ENCODE assay signal across 25 mouse cellular contexts in genomic region chr5:21388855-21389254, GRCm38 (mm10). TPM values are rescaled to one million over a fixed set of nuclear protein-coding genes. Genes with fewer than 3 reads are reported as not detected.
DNase-seq lines count a peak whose midpoint lies in the region; ATAC-seq and TF ChIP-seq lines count a peak whose summit lies in the region.
"Had no signal": no experiment of that assay in that cellular context is flagged by ENCODE, and none has a peak within 500 bp of the region (broad histone marks: within the 10 kb centered on the region; RNA-seq: fewer than 3 reads in every experiment).

No protein-coding gene starts in this region.

- dilution Hi-C loops in CH12.LX (cut with MboI; ENCODE audit: extremely low pct_ligation_motif_present, extremely low pct_unique_long_range_greater_than_20kb, low sequenced_read_pairs): no loop called here

- no peak overlapping the region for H3K4me2 ChIP-seq in limb, embryonic 11.5 days (ENCODE audit: low read depth, severe bottlenecking)
- no peak overlapping the region for H3K4me2 ChIP-seq in CH12.LX (ENCODE audit: insufficient read depth, low read depth, poor library complexity, severe bottlenecking)

- TF ChIP-seq CTCF in CH12.LX (conservative IDR thresholded peaks at IDR 0.05 in 1 of 2, IDR thresholded peaks at IDR 0.05 in 1 of 2; ENCODE audit: low read depth in 2 of 2, low read length in 2 of 2): no peak

- ATAC-seq in limb, embryonic 11.5 days (ENCODE audit: insufficient number of reproducible peaks, low FRiP score, low TSS enrichment, low read depth): no peak
- ATAC-seq: activated CD4-positive, CD25-positive, alpha-beta regulatory T cell, adult 4 months; CD4-positive, CD25-positive, alpha-beta regulatory T cell, adult 4 months; Patski had no signal

- no peaks in the 10 kb centered on the region for H3K79me2 ChIP-seq in CH12.LX (replicated peaks; ENCODE audit: control insufficient read depth, extremely low read depth, insufficient read depth, poor library complexity, severe bottlenecking)

- in situ Hi-C loops in CH12.LX (cut with MboI; ENCODE audit: low pct_ligation_motif_present, low pct_unique_long_range_greater_than_20kb, low sequenced_read_pairs): no loop called here

- no peaks in the 10 kb centered on the region for H3K9me3 ChIP-seq in limb, embryonic 11.5 days (ENCODE audit: control insufficient read depth, low read length)
- H3K9me3 ChIP-seq in limb, embryonic 10.5 days (replicated peaks): no peaks in the 10 kb centered on the region
- H3K9me3 ChIP-seq in CH12.LX (replicated peaks; ENCODE audit: low read length): no peaks in the 10 kb centered on the region
- H3K9me3 ChIP-seq: G1E had no signal

- H3K27ac ChIP-seq in limb, embryonic 11.5 days (replicated peaks; ENCODE audit: low read depth, low read length): no peak overlapping the region
- no peak overlapping the region for H3K27ac ChIP-seq in limb, embryonic 10.5 days
- no peak overlapping the region for H3K27ac ChIP-seq in CH12.LX (ENCODE audit: insufficient read depth, low read depth)

- 74% methylated on average over 4 of the region's 4 CpGs for WGBS in limb, embryonic 11.5 days
- WGBS in limb, embryonic 10.5 days: 85% methylated on average over 4 of the region's 4 CpGs

- H3K9ac ChIP-seq in limb, embryonic 11.5 days (ENCODE audit: low read length): no peak overlapping the region
- H3K9ac ChIP-seq in CH12.LX (ENCODE audit: insufficient read depth, low read depth): no peak overlapping the region

- peak; percentile 12 for DNase-seq in limb, embryonic 11.5 days (ENCODE audit: low spot score)
- no peak for DNase-seq in limb, embryonic 10.5 days (ENCODE audit: low spot score)
- DNase-seq in 416B (ENCODE audit: low read depth): peak; percentile 29
- DNase-seq in CH12.LX (ENCODE audit: extremely low read depth): peak; percentile 45
- DNase-seq in thymus, postnatal 4 days: no peak
- DNase-seq in right cerebral cortex, postnatal 36 days (ENCODE audit: low spot score in 2 of 2): no peak
- DNase-seq: adrenal gland, adult 2 months; adrenal gland, adult 8-10 months; adrenal gland, postnatal 10 days; adrenal gland, postnatal 14 days; adrenal gland, postnatal 25 days; adrenal gland, postnatal 36 days; B cell, adult 2 months; cerebellum, adult 11 months; cerebellum, adult 11-12 months; cerebellum, adult 18-20 months; cerebellum, adult 2 months; cerebellum, adult 8-10 months had no signal

- TF ChIP-seq RAD21 in CH12.LX (IDR thresholded peaks at IDR 0.05; ENCODE audit: low read depth, low read length): no peak

- TF ChIP-seq POLR2A in CH12.LX (IDR thresholded peaks at IDR 0.05; ENCODE audit: low read depth, low read length): no peak

- peak; percentile 73 for TF ChIP-seq EP300 in CH12.LX (IDR thresholded peaks at IDR 0.05; ENCODE audit: low read length)

- H3K4me3 ChIP-seq in limb, embryonic 11.5 days (ENCODE audit: low read depth, low read length): no peak overlapping the region
- no peak overlapping the region for H3K4me3 ChIP-seq in limb, embryonic 10.5 days
- no peak overlapping the region for H3K4me3 ChIP-seq in CH12.LX (replicated peaks in 1 of 3; ENCODE audit: low read depth in 2 of 3, low read length in 2 of 3, poor library complexity in 1 of 3)

- H3K36me3 ChIP-seq in limb, embryonic 11.5 days (ENCODE audit: control insufficient read depth, insufficient read depth, low read length): no peaks in the 10 kb centered on the region
- no peaks in the 10 kb centered on the region for H3K36me3 ChIP-seq in limb, embryonic 10.5 days
- H3K36me3 ChIP-seq in CH12.LX (replicated peaks in 1 of 2; ENCODE audit: control insufficient read depth in 1 of 2, insufficient read depth in 1 of 2, low read length in 1 of 2): no peaks in the 10 kb centered on the region
- H3K36me3 ChIP-seq: G1E had no signal

- H3K27me3 ChIP-seq in limb, embryonic 11.5 days (ENCODE audit: control insufficient read depth, insufficient read depth, low read length): no peaks in the 10 kb centered on the region
- peaks cover 16% of the 10 kb centered on the region; the same call in 1 of the 2 replicates for H3K27me3 ChIP-seq in limb, embryonic 10.5 days (ENCODE audit: low read depth, poor library complexity, severe bottlenecking)
- no peaks in the 10 kb centered on the region for H3K27me3 ChIP-seq in CH12.LX (replicated peaks)

- H3K4me1 ChIP-seq in limb, embryonic 11.5 days (ENCODE audit: control insufficient read depth, insufficient read depth, low read length): no peaks in the 10 kb centered on the region
- H3K4me1 ChIP-seq in limb, embryonic 10.5 days: peaks cover 3% of the 10 kb centered on the region
- peaks cover 11 to 42% of the 10 kb centered on the region in 2 experiments; a peak in 3 of 4 replicates for H3K4me1 ChIP-seq in CH12.LX (ENCODE audit: control insufficient read depth in 1 of 2, insufficient read depth in 2 of 2)

TF ChIP-seq in CH12.LX, 34 proteins besides CTCF, POLR2A, EP300 and RAD21:
- TF ChIP-seq IRF4 (IDR thresholded peaks at IDR 0.05; ENCODE audit: low read depth, low read length) (peak; percentile 84), JUND (conservative IDR thresholded peaks at IDR 0.05; ENCODE audit: low read depth, low read length) (peak; percentile 76), JUN (IDR thresholded peaks at IDR 0.05; ENCODE audit: insufficient read depth, low read depth, low read length) (peak; percentile 60; the same call in 1 of the 2 replicates), BHLHE40 (IDR thresholded peaks at IDR 0.05; ENCODE audit: low read depth, low read length) (peak; percentile 57), SIN3A (IDR thresholded peaks at IDR 0.05; ENCODE audit: low read length) (no peak; the same call in 1 of the 2 replicates), TCF12 (IDR thresholded peaks at IDR 0.05; ENCODE audit: low read depth, low read length) (0 out of 2 replicates have a peak, but pooled peaks have one; percentile 33), MYC (IDR thresholded peaks at IDR 0.05; ENCODE audit: low read depth, low read length) (0 out of 2 replicates have a peak, but pooled peaks have one; percentile 50), ETS1 (conservative IDR thresholded peaks at IDR 0.05; ENCODE audit: low read depth, low read length) (peak; percentile 46), ELF1 (IDR thresholded peaks at IDR 0.05; ENCODE audit: low read depth, low read length) (no peak)

RNA-seq across cellular contexts. Expression of gene Fgl2, which starts 16.4 kb away (rescaled TPM):
- polyA plus RNA-seq in limb, embryonic 11.5 days (2014; fragmentation: Nextera tagmentation; extraction: Ambion mirVana): 0.21 and 0.23 TPM in 2 replicates
- 0.11 and 0.20 TPM in 2 replicates for polyA plus RNA-seq in limb, embryonic 10.5 days (2016; fragmentation: Nextera tagmentation; extraction: Ambion mirVana)
- total RNA-seq in CH12.LX (2012; rRNA removed) (7.9 and 10.4 TPM in 2 replicates), CH12.LX (2014; rRNA removed) (0.59 and 0.61 TPM in 2 replicates)
- 0.41 and 0.48 TPM in 2 replicates for polyA plus RNA-seq in CH12.LX (2012; ENCODE audit: insufficient read length, low read depth)
- polyA plus RNA-seq: Patski had no signal

RNA-seq across cellular contexts. Expression of gene Ccdc146, which starts 35.6 kb away (rescaled TPM):
- polyA plus RNA-seq in limb, embryonic 11.5 days (2014; fragmentation: Nextera tagmentation; extraction: Ambion mirVana): not detected in 2 replicates
- not detected in 2 replicates for polyA plus RNA-seq in limb, embryonic 10.5 days (2016; fragmentation: Nextera tagmentation; extraction: Ambion mirVana)
- total RNA-seq in CH12.LX (2012; rRNA removed): not detected in 2 replicates
- 0.17 and 0.27 TPM in 2 replicates for total RNA-seq in CH12.LX (2014; rRNA removed)
- 0.21 and 0.57 TPM in 2 replicates for polyA plus RNA-seq in CH12.LX (2012; ENCODE audit: insufficient read length, low read depth)
- total RNA-seq: adrenal gland, adult 18-20 months; ES-E14 had no signal
- polyA plus RNA-seq: C2C12, G1E had no signal

RNA-seq across cellular contexts. Expression of gene Fam185a, which starts 35.9 kb away (rescaled TPM):
- 6.0 and 7.6 TPM in 2 replicates for polyA plus RNA-seq in limb, embryonic 11.5 days (2014; fragmentation: Nextera tagmentation; extraction: Ambion mirVana)
- 6.9 and 8.1 TPM in 2 replicates for polyA plus RNA-seq in limb, embryonic 10.5 days (2016; fragmentation: Nextera tagmentation; extraction: Ambion mirVana)
- total RNA-seq in CH12.LX (2012; rRNA removed) (16.0 and 16.1 TPM in 2 replicates), CH12.LX (2014; rRNA removed) (30.6 and 32.1 TPM in 2 replicates)
- polyA plus RNA-seq in CH12.LX (2012; ENCODE audit: insufficient read length, low read depth): 12.5 and 13.4 TPM in 2 replicates

Comparison
In these comparisons a context has a peak if more than half of its experiments do, and no peak if none do; other contexts are left out.
1. DNase-seq: peak in limb, embryonic 11.5 days (single experiment), 416B (single experiment) and CH12.LX (single experiment); none in limb, embryonic 10.5 days (single experiment), thymus, postnatal 4 days (single experiment) and right cerebral cortex, postnatal 36 days (0 of 2).